Mouse (Mus musculus) ES-Bruce4 (cell line): ENCODE results near the gene Fat3. TPM values are rescaled to one million over a fixed set of nuclear protein-coding genes. Genes with fewer than 3 reads are reported as not detected.

ENCODE experiments used
- H3K27ac ChIP-seq: 2 replicates; pipeline ENCODE4 v1.5.1; 2012; ENCODE audit warnings: low read length, inconsistent platforms; ENCODE audit not compliant: insufficient read depth
- H3K27me3 ChIP-seq: 2 replicates; pipeline ENCODE4 v1.6.1; 2012; ENCODE audit warnings: mild to moderate bottlenecking, low read length, inconsistent platforms; ENCODE audit not compliant: control insufficient read depth, poor library complexity, insufficient read depth, severe bottlenecking
- H3K36me3 ChIP-seq: 2 replicates; pipeline ENCODE4 v1.6.1; 2012; ENCODE audit warnings: inconsistent platforms, mild to moderate bottlenecking, low read length, moderate library complexity; ENCODE audit not compliant: control insufficient read depth, poor library complexity, insufficient read depth, severe bottlenecking
- H3K4me1 ChIP-seq: one replicate; pipeline ENCODE4 v1.8.1; 2011; ENCODE audit warnings: low read length; ENCODE audit not compliant: control insufficient read depth, insufficient read depth
- H3K4me3 ChIP-seq: 2 replicates; pipeline ENCODE4 v1.5.1; 2011; ENCODE audit warnings: low read depth, mild to moderate bottlenecking, low read length
- H3K9ac ChIP-seq: 2 replicates; pipeline ENCODE4 v1.6.1; 2012; ENCODE audit warnings: low read depth, mild to moderate bottlenecking, inconsistent platforms; ENCODE audit not compliant: poor library complexity, severe bottlenecking
- H3K9me3 ChIP-seq: replicated peaks from 2 replicates; pipeline ENCODE4 v1.6.1; 2012; ENCODE audit warnings: mild to moderate bottlenecking, low read length, inconsistent platforms; ENCODE audit not compliant: control insufficient read depth, poor library complexity, insufficient read depth, severe bottlenecking
- CTCF ChIP-seq: IDR thresholded peaks from one replicate; pipeline ENCODE4 v1.8.1; 2011; ENCODE audit warnings: low read depth, low read length
- EP300 ChIP-seq: IDR thresholded peaks from 2 replicates; pipeline ENCODE4 v1.6.1; 2011; ENCODE audit warnings: low read depth, low read length; ENCODE audit not compliant: insufficient read depth
- POLR2A ChIP-seq: IDR thresholded peaks from one replicate; pipeline ENCODE4 v1.8.1; 2011; ENCODE audit warnings: low read length; ENCODE audit not compliant: insufficient read depth
- polyA plus RNA-seq: library from polyadenylated mRNA; stranded (reverse); fragments of >200 nt; gene quantifications from 2 replicates; pipeline ENCODE4 v1.2.4, GENCODE M21; 2011; ENCODE audit warnings: low read depth; ENCODE audit not compliant: missing spikeins, insufficient read depth, insufficient read length

Gene Fat3
- polyA plus RNA-seq, 1 experiment: 0.12 TPM

GRCm38 (mm10) chr9:16139300-16139699, 361.8 kb downstream of the Fat3 start:
- Histone ChIP-seq H3K27ac (no peak overlapping the region), H3K36me3 (no peaks in the 10 kb centered on the region), H3K9ac (no peak overlapping the region), H3K4me3 (no peak overlapping the region), H3K9me3 (no peaks in the 10 kb centered on the region), H3K4me1 (no peaks in the 10 kb centered on the region), H3K27me3 (no peaks in the 10 kb centered on the region)
- TF ChIP-seq CTCF (no peak), POLR2A (no peak), EP300 (no peak)

DNA sequence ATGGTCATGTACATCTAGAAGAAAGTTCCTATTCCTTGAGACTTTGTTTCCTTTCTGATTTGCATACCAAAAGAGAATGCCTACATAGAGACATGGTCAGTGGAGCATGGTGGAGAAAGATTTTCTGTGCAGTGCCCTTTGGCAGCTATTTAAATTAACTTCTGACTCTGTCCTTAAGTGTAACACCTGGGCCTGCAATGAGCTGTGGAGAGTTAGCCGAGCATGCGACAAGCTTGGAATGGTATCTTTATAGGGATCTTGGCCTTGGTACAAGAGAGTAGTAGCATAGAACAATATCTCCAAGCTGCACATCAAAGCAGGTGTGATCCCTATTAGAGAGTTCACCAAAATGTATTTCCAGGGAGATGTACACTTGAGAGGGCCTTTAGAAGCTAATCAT, 368.0 kb downstream of the Fat3 start:
- Histone ChIP-seq H3K27me3 (no peaks in the 10 kb centered on the region), H3K9ac (no peak overlapping the region), H3K36me3 (no peaks in the 10 kb centered on the region), H3K9me3 (no peaks in the 10 kb centered on the region), H3K27ac (no peak overlapping the region), H3K4me3 (no peak overlapping the region), H3K4me1 (no peaks in the 10 kb centered on the region)
- TF ChIP-seq EP300: no peak
- no peak for TF ChIP-seq CTCF
- no peak for TF ChIP-seq POLR2A

DNA sequence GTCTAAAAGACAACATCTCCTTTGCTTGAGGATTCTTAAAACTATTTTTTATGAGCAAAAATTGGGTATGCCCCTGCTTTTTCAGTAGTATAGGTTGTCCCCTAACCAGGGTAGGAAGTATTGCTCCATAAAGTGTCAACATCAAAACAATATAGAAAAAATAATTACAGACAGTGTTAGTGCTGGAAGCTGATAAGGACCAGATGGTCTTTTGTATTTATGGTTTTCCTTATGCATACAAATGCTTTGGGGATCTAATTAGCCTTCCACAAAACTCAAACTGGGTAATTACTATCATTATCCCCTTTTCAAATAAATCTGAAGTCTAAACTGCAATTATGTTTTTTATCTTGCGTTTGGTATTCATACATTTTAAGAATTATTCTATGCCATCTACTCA, 368.5 kb downstream of the Fat3 start:
- Histone ChIP-seq H3K27ac (no peak overlapping the region), H3K9me3 (no peaks in the 10 kb centered on the region), H3K36me3 (no peaks in the 10 kb centered on the region), H3K4me1 (no peaks in the 10 kb centered on the region), H3K9ac (no peak overlapping the region), H3K4me3 (no peak overlapping the region), H3K27me3 (no peaks in the 10 kb centered on the region)
- TF ChIP-seq CTCF: no peak
- no peak for TF ChIP-seq EP300
- no peak for TF ChIP-seq POLR2A

- no peak overlapping the region for H3K27ac ChIP-seq
- H3K36me3 ChIP-seq: no peaks in the 10 kb centered on the region
- TF ChIP-seq POLR2A (no peak), CTCF (no peak), EP300 (no peak)
- no peaks in the 10 kb centered on the region for H3K27me3 ChIP-seq
- H3K4me1 ChIP-seq: no peaks in the 10 kb centered on the region
- no peak overlapping the region for H3K4me3 ChIP-seq
- H3K9ac ChIP-seq: no peak overlapping the region
- no peaks in the 10 kb centered on the region for H3K9me3 ChIP-seq
Measured at GRCm38 (mm10) chr9:16121756-16122155, 379.3 kb downstream of the Fat3 start.

DNA sequence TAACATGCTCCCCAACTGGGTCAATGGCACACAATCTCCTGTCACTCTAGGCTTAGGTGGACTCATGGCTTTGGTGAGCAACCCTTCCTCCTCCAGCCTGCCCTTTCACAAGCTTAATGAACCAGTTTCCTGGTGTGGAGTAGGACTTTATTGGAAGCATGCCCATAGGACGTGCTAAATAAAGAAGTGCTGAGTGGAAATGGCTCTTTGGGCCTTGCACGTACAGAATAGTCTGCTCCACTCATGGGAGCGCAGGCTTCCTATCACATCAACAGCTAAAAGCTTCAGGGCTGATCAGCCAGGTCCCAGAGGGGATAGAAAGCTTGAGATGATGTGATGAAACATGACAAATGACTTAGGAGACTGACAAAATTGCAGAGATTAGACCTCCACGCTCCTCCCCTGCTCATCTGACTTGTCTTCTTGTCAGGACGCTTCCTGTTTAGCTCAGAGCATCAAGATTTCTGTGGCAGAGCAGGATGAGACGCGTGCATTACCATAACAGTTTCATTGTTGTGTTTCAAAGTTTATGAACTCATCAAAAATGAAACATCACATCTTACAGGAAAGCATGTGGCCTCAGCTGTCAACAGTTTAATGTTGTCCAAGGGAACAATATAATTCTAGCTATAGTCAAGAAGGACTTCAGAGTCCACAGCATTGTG, 386.1 kb downstream of the Fat3 start:
- H3K27ac ChIP-seq: no peak overlapping the region
- no peaks in the 10 kb centered on the region for H3K9me3 ChIP-seq
- no peaks in the 10 kb centered on the region; the same call in none of the 2 replicates for H3K27me3 ChIP-seq
- TF ChIP-seq EP300 (no peak), CTCF (no peak), POLR2A (no peak)
- no peaks in the 10 kb centered on the region for H3K36me3 ChIP-seq
- no peaks in the 10 kb centered on the region for H3K4me1 ChIP-seq
- no peak overlapping the region for H3K9ac ChIP-seq
- no peak overlapping the region for H3K4me3 ChIP-seq

- no peaks in the 10 kb centered on the region for H3K4me1 ChIP-seq
- H3K4me3 ChIP-seq: no peak overlapping the region
- H3K9ac ChIP-seq: no peak overlapping the region
- H3K27ac ChIP-seq: no peak overlapping the region
- TF ChIP-seq CTCF: no peak
- no peaks in the 10 kb centered on the region for H3K36me3 ChIP-seq
- no peaks in the 10 kb centered on the region; the same call in none of the 2 replicates for H3K27me3 ChIP-seq
- no peaks in the 10 kb centered on the region for H3K9me3 ChIP-seq
Measured at GRCm38 (mm10) chr9:16113936-16114642, 387.0 kb downstream of the Fat3 start.
